Mouse (Mus musculus) kidney, postnatal 4 days (tissue): ENCODE measurements around the gene Apbb2.
A peak's percentile ranks its signal among the peaks of the same experiment; 100 is the strongest.

Source experiments
- DNase-seq, 2 experiments: peaks; one replicate each; pipeline ENCODE4 v3.0.0; 2021; ENCODE audit warnings: mixed read lengths in 2 of 2

Apbb2 gene

GRCm38 (mm10) chr5:66602287-66602820 is 16.2 kb downstream of the Apbb2 start:
- peak; percentile 68 to 72 for DNase-seq

- no peak for DNase-seq
Observed at GRCm38 (mm10) chr5:66600415-66600814, 18.2 kb downstream of the Apbb2 start.

GRCm38 (mm10) chr5:66599888-66600287 is 18.7 kb downstream of the Apbb2 start:
- no peak for DNase-seq

- DNase-seq: no peak
Observed at GRCm38 (mm10) chr5:66596296-66596695, 22.3 kb downstream of the Apbb2 start.

DNA sequence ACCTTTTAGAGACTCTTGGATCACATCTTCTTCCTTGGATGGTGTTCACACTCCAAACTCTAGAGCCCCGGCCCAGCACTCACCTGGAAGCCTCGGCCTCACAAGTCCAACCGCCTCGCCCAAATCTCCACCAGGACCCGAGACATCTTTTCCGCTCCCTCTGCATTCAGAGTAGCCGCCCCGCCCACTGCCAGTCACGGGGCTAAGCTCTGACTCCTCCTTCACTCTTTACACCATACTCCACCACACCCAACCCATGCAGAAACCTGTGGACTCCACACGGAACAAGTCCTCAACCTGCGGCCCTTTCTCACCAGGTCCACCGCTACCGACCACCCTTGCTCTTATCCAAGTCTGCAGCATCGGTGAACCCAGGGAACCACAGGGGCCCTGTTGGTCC is 23.7 kb downstream of the Apbb2 start:
- no peak for DNase-seq

- DNase-seq: no peak
Observed at GRCm38 (mm10) chr5:66586236-66586745, 32.3 kb downstream of the Apbb2 start.

DNA sequence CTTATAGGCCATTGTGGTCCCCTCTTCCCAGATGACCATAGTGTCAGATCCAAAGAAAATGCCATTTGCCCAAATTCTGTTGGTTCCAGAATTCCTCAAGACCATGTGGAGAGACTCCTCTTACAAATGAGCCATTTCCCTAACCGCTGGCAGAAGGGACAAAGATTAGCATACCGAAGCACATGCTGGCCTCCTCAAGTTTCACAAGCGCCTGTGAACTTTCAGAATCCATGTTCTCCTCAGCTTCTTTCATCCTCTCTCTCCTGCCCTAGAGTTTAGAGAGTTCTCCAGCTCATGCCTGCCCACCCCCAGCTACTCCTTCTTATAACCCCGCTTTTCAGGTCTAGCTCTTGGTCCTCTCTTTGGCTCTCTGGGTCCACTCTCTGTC is 35.6 kb downstream of the Apbb2 start:
- no peak for DNase-seq

GRCm38 (mm10) chr5:66582281-66583018 is 36.1 kb downstream of the Apbb2 start:
- peak in 1 of 2 experiments; percentile 52 for DNase-seq

DNA sequence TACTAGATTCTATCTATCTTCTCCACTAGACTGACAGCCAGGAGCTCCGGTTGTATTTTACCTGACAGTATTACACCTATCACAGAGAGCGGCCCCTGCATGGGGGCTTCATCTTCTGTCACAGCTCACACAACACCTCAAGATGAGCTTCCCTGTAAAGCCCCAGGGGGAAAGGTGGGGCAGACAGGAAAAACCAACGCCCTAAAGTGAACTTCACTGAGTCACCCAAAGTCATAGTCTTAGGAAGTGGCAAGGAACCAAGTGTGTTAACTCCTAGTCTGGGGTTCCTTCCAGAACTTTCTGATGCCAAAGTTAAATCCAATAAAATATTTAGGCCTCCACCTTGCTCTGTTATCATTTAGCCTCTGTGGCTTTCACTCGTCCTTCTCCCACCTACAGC is 39.5 kb downstream of the Apbb2 start:
- no peak for DNase-seq

GRCm38 (mm10) chr5:66576299-66576698 is 42.3 kb downstream of the Apbb2 start:
- no peak for DNase-seq

DNA sequence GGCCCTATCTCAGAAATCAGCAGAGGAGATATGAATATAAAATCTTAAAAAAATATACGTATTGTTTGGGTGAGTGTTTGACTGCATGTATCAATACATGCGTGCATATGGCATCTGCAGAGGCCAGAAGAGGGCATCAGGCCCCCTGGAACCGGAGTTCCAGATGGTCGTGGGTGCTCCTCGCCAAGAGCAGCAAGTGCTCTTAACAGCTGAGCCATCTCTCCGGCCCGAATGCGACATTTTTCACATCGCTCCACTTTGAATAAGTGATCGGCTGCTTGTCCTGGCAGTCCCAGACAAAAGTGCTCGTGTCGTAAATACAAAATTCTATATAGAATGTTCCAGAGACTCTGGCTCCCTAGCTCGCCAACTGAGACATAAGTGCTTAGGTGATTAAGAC is 43.4 kb downstream of the Apbb2 start:
- DNase-seq: peak; percentile 45 to 55

GRCm38 (mm10) chr5:66573266-66573665 is 45.3 kb downstream of the Apbb2 start:
- DNase-seq: no peak

DNA sequence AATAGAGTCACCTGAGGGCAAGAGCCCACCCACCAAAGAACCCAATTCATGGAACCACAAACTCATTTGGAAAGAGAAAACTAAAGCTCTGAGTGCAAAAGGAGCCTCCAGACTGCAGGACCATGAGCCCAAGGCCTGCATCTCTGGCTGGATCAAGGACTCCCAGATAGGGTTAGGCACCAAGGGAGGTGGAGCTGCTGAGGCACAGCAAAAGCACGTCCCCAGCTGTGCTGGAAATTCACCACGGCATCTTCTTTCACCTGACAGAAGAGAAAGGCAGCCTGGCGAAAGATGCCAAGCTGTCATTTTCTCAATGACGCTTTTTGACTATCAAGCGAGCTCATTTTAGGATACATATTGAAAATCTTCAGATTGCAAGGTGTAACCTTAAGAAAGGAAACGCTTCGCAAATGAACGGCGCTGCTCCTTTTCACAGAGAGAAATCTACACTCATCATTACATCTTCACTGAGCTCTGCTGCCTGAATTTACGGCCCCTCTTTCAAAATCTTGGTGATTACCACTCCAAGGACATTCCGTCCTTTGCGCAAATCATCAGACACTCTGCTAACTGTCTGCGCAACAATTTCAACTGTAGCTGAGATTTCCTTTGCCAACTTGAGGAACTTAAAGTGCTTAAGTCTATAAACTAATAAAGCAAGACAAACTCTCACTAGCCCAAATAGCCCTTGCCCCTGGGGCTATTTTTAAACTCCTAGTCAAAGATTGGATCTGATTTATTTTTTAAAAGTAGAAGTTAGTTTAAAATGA is 46.3 kb downstream of the Apbb2 start:
- DNase-seq: no peak

DNA sequence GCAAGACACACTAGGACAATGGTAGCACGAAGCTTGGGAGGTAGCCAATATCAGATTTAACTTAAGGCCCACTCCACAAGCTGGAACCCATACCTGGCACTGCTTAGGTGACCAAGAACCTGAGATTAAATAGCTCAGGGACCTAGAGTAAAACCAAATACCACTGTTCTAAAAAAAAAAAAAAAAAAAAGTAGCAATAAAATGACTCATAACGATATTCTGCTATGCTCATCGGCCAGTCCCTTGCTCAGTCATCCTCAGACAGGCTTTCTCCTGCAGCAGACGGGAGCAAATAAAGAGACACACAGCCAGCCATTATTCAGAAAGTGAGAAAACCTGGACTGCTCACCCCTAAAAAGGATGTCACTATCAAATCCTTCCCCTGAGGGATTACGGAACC is 47.9 kb downstream of the Apbb2 start:
- no peak for DNase-seq

DNA sequence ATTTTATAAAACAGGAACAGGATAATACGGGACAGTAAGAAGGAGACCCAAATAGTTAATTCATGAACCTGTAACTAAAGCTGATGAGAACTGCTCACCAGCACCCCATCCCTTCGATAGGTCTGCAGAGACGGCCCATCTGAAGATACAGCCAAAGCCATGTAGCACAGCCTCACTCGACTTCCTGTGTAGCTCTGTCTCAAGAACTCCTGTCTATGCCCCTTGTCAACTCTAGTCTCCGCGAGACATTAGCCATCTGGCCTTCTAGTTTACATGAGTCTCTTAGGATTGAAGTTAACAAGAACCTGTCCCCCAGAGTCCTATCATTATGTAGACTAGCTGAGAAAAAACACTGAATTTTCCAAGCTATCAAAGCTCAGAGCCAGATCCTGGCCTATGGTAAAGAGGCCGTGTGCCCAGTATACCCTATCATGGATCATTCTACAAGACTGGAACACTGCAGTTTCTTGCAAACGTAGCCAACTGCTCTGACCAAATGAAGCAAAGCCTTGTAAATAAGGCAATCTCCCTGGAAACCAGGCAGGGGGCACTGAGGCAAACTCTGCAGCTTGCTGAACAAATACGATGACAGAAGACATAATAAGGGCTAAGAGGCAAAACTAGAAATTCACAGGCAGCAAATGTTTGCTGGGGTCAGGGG is 49.3 kb downstream of the Apbb2 start:
- no peak for DNase-seq

DNA sequence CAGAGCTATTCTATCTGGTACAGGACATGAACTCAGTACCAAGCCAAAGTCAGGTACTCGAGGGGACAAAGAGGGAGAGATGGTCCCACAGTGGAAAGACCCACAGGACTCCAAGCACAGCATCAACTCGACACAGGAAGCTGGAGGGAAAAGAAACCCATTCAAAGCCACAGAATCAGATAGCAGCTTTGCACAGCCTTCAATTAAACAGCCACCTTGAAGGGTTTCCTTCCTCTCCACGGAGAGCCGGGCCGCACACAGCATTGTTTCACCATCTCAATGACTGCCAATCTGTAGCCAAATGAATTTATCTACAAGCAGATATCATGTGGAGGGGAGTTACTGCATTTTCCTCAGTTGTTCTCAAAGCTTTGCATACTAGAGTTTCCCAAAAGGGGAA is 50.6 kb downstream of the Apbb2 start:
- DNase-seq: no peak

- DNase-seq: no peak
Observed at GRCm38 (mm10) chr5:66567424-66567823, 51.2 kb downstream of the Apbb2 start.

DNA sequence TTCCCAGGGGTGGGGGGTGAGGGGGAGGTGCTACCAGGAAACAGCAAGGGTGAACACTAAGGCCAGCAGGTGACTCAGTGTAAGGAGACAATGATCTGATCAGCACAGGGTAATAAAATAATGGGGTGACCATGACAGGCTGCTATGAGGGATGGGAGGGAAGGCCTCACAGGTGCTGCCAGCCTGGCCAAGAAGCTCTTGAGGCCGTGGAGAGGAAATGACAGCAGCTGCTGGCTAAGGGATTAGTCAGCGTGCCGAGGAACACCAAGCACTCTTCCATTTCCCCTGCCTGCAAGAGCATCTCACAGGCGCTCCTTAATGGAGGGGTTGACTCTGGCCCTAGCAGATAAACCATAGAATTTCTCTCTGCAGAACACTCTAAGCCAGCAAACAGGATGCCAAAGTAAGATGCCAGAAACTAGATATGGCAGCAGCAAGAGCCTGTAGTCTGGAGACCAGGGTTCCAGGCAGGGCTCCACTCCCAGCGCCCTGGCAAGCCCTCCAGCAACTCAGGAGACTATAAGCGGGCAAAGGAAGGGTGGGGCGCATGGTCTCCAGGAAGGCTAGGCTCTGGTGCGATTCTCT is 58.9 kb downstream of the Apbb2 start:
- peak; percentile 17 to 30 for DNase-seq

DNA sequence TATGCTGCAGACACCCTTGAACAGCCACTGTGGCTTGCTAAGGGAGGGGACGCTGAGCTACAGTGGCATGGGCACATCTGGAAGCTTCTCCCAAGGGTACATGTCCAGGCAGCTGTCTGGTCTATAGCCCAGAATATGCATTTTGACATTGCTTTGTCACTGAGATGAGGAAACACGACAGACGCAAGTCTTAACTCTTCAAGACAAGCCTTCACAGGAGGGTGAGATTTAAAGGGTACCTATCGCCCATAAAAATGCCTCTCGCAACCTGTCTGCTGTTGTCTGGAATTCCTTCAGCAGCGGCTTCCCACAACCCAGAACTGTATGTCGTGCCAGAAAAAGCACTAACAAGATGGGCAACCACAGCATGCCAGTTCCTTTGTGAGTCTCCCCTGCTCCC is 60.5 kb downstream of the Apbb2 start:
- DNase-seq: no peak

- DNase-seq: no peak
Observed at GRCm38 (mm10) chr5:66553933-66554332, 64.7 kb downstream of the Apbb2 start.

GRCm38 (mm10) chr5:66552246-66552645 is 66.3 kb downstream of the Apbb2 start:
- no peak for DNase-seq

DNA sequence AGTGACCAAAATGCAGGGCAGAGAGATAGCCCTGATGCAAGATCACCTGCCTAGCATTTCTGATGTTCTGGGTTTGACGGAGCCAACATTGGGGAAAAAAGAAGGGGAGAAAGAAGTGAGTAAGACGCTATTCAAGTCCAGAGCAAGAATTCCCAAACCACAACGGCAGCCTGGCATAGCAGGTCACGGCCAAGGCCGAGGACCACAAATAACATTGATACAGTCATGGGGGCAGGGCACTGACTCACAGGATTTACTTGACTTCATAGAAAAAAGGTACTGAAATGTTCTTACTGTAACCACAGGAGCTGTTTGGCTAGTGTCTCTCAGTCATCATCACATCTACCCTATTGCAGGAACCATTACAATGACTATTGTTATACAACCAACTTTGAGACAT is 68.3 kb downstream of the Apbb2 start:
- no peak for DNase-seq

GRCm38 (mm10) chr5:66549691-66550090 is 68.9 kb downstream of the Apbb2 start:
- no peak for DNase-seq
